Mouse (Mus musculus) CD8-positive naive resting alpha-beta T cell, adult 2 months (primary cell): ENCODE measurements around the gene Cd47.
A peak's percentile ranks its signal among the peaks of the same experiment; 100 is the strongest.

Experiments used
- DNase-seq, 2 experiments: peaks; one replicate each; pipeline ENCODE4 v3.0.0; 2022; ENCODE audit warnings: low read depth in 2 of 2, low spot score in 2 of 2

Cd47 gene

GRCm38 (mm10) chr16:49799597-49800561, at the start of gene Cd47:
Cd47 (plus strand) TSS chr16:49800533.
- no peak for DNase-seq

GRCm38 (mm10) chr16:49752906-49753305, 47.4 kb upstream of the Cd47 start:
- DNase-seq = no peak

- no peak for DNase-seq
These were observed 47.0 kb upstream of the Cd47 start for GRCm38 (mm10) chr16:49753318-49753717.

- no peak for DNase-seq
These were observed 39.7 kb upstream of the Cd47 start for GRCm38 (mm10) chr16:49760517-49761203.

- DNase-seq = no peak
These were observed 38.4 kb upstream of the Cd47 start for GRCm38 (mm10) chr16:49761981-49762380.

- DNase-seq = peak; percentile 54 to 69
These were observed 34.0 kb upstream of the Cd47 start for GRCm38 (mm10) chr16:49766326-49766725.

GRCm38 (mm10) chr16:49768491-49769031, 31.8 kb upstream of the Cd47 start:
- DNase-seq = no peak

GRCm38 (mm10) chr16:49769831-49770261, 30.5 kb upstream of the Cd47 start:
- no peak for DNase-seq

- no peak for DNase-seq
These were observed 29.8 kb upstream of the Cd47 start for GRCm38 (mm10) chr16:49770320-49771189.

- DNase-seq = no peak
These were observed 28.5 kb upstream of the Cd47 start for GRCm38 (mm10) chr16:49771609-49772396.

GRCm38 (mm10) chr16:49772576-49772975, 27.8 kb upstream of the Cd47 start:
- no peak for DNase-seq

GRCm38 (mm10) chr16:49773068-49773467, 27.3 kb upstream of the Cd47 start:
- DNase-seq = no peak

- no peak for DNase-seq
These were observed 26.0 kb upstream of the Cd47 start for GRCm38 (mm10) chr16:49774059-49775001.

- DNase-seq = no peak
These were observed 25.0 kb upstream of the Cd47 start for GRCm38 (mm10) chr16:49775002-49775966.

GRCm38 (mm10) chr16:49776981-49777380, 23.4 kb upstream of the Cd47 start:
- DNase-seq = no peak

- no peak for DNase-seq
These were observed 18.7 kb upstream of the Cd47 start for GRCm38 (mm10) chr16:49781556-49782156.

GRCm38 (mm10) chr16:49783369-49783768, 17.0 kb upstream of the Cd47 start:
- DNase-seq = no peak
